Mouse (Mus musculus) small intestine, adult 2 months (tissue): ENCODE measurements around the gene Zfp668.
A peak's percentile ranks its signal among the peaks of the same experiment; 100 is the strongest.

ENCODE experiments used
- CTCF ChIP-seq: fragments of 200-500 bp; IDR thresholded peaks from 2 replicates; pipeline ENCODE4 v1.5.1; 2012; ENCODE audit warnings: low read depth, mild to moderate bottlenecking, control low read depth, inconsistent platforms, low read length, moderate library complexity, mixed read lengths; ENCODE audit not compliant: insufficient replicate concordance, insufficient read length; ENCODE audit errors: extremely low read depth
- POLR2A ChIP-seq: fragments of 200-500 bp; IDR thresholded peaks from 2 replicates; pipeline ENCODE4 v1.6.1; 2012; ENCODE audit warnings: low read depth, mild to moderate bottlenecking, control low read depth, inconsistent platforms, low read length, moderate library complexity

DNA sequence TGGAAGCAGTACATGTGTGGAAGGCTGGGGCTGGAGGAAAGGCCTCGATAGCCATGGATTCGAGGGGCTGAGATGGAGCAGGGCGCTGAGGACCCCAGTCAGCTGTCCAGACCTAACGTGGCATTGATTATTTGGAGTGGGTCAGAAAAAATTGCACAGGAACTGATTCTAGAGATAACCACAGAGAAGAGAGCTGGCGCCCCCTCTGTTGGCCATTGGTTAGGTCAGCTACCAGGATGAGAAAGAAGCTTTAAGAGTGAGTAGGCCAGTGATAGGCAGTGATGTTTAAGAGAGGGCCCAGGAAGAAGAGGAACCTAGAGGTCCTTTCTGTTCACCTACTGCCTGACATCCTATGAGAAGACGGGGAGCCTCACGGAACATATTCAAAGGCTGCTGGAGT is 42.7 kb upstream of the Zfp668 start:
- TF ChIP-seq POLR2A (no peak), CTCF (peak; percentile 14; the same call in 1 of the 2 replicates)
